Mouse (Mus musculus) hindbrain, embryonic 10.5 days (tissue): ENCODE results near the gene Poc1b. TPM values are rescaled to one million over a fixed set of nuclear protein-coding genes. Genes with fewer than 3 reads are reported as not detected.

Experiments used
- DNase-seq: peaks from one replicate; pipeline ENCODE4 v3.0.0-alpha.2; 2017; ENCODE audit warnings: low spot score
- H3K27ac ChIP-seq: fragments of 300-500 bp; sonication (generic); 2 replicates; pipeline ENCODE4 v1.5.1; 2016; ENCODE audit warnings: mild to moderate bottlenecking, moderate library complexity
- H3K27me3 ChIP-seq: fragments of 300-500 bp; sonication (generic); 2 replicates; pipeline ENCODE4 v1.6.1; 2016; ENCODE audit warnings: mild to moderate bottlenecking; ENCODE audit not compliant: poor library complexity, insufficient read depth, severe bottlenecking
- H3K36me3 ChIP-seq: fragments of 300-500 bp; sonication (generic); 2 replicates; pipeline ENCODE4 v1.6.1; 2016; ENCODE audit warnings: mild to moderate bottlenecking, moderate library complexity
- H3K4me1 ChIP-seq: fragments of 300-500 bp; sonication (generic); replicated peaks from 2 replicates; pipeline ENCODE4 v1.6.1; 2016; ENCODE audit warnings: mild to moderate bottlenecking
- H3K4me3 ChIP-seq: fragments of 300-500 bp; sonication (generic); 2 replicates; pipeline ENCODE4 v1.5.1; 2016; ENCODE audit warnings: mild to moderate bottlenecking, moderate library complexity
- H3K9me3 ChIP-seq: fragments of 300-500 bp; sonication (generic); 2 replicates; pipeline ENCODE4 v1.6.1; 2016; ENCODE audit warnings: mild to moderate bottlenecking, moderate library complexity
- WGBS: fragments of 180-500 bp; shearing (Covaris S2); methylation state at CpG from one replicate; pipeline ENCODE4 v1.1.7; 2016; 5-methylcytosine and 5-hydroxymethylcytosine counted together
- polyA plus RNA-seq: library from polyadenylated mRNA; unstranded; fragments of >200 nt; fragmentation: Nextera tagmentation; extraction: Ambion mirVana; gene quantifications from 2 replicates; pipeline ENCODE4 v1.2.1, GENCODE M21; 2016

Poc1b gene
- polyA plus RNA-seq, 1 experiment from 2014 or later = 27.6 TPM

GRCm38 (mm10) chr10:99117876-99118275, 11.0 kb downstream of the Poc1b start:
- no peak overlapping the region for H3K4me3 ChIP-seq
- H3K36me3 ChIP-seq = no peaks in the 10 kb centered on the region
- H3K27me3 ChIP-seq = no peaks in the 10 kb centered on the region
- no peaks in the 10 kb centered on the region for H3K9me3 ChIP-seq
- 86% methylated on average over 10 of the region's 10 CpGs for whole genome bisulfite sequencing
- H3K4me1 ChIP-seq = peaks cover 20% of the 10 kb centered on the region; the same call in 1 of the 2 replicates
- DNase-seq = no peak
- H3K27ac ChIP-seq = no peak overlapping the region

- Histone ChIP-seq H3K27me3 (no peaks in the 10 kb centered on the region), H3K36me3 (no peaks in the 10 kb centered on the region), H3K4me3 (no peak overlapping the region), H3K4me1 (peaks cover 16% of the 10 kb centered on the region; the same call in 1 of the 2 replicates), H3K27ac (no peak overlapping the region), H3K9me3 (no peaks in the 10 kb centered on the region)
- WGBS = 71% methylated on average over 6 of the region's 6 CpGs
- DNase-seq = no peak
Observed at GRCm38 (mm10) chr10:99118697-99119096, 11.9 kb downstream of the Poc1b start.

- Histone ChIP-seq H3K4me3 (no peak overlapping the region), H3K9me3 (no peaks in the 10 kb centered on the region), H3K4me1 (peaks cover 14% of the 10 kb centered on the region; the same call in 1 of the 2 replicates), H3K27ac (no peak overlapping the region), H3K27me3 (no peaks in the 10 kb centered on the region), H3K36me3 (no peaks in the 10 kb centered on the region)
- DNase-seq = no peak
- WGBS = 85% methylated on average over 4 of the region's 4 CpGs
Observed at GRCm38 (mm10) chr10:99119471-99119870, 12.6 kb downstream of the Poc1b start.

GRCm38 (mm10) chr10:99126225-99126624, 19.4 kb downstream of the Poc1b start, which contains the start of gene Phxr2:
TSS of gene Phxr2 (minus strand) at chr10:99126325.
- Histone ChIP-seq H3K27me3 (no peaks in the 10 kb centered on the region), H3K9me3 (no peaks in the 10 kb centered on the region), H3K27ac (no peak within 1 kb of the TSS), H3K4me3 (no peak within 1 kb of the TSS), H3K36me3 (peaks cover 53% of the 10 kb centered on the region), H3K4me1 (peaks cover 9% of the 10 kb centered on the region)
- no peak for DNase-seq
- WGBS = 90% methylated on average over 4 of the region's 4 CpGs

- Histone ChIP-seq H3K27ac (no peak overlapping the region), H3K4me1 (peaks cover 14% of the 10 kb centered on the region), H3K27me3 (no peaks in the 10 kb centered on the region), H3K36me3 (peaks cover 61% of the 10 kb centered on the region), H3K9me3 (no peaks in the 10 kb centered on the region), H3K4me3 (no peak overlapping the region)
- WGBS = 92% methylated on average over 14 of the region's 14 CpGs
- no peak for DNase-seq
Observed at GRCm38 (mm10) chr10:99126954-99127353, 20.1 kb downstream of the Poc1b start.

- Histone ChIP-seq H3K27me3 (no peaks in the 10 kb centered on the region), H3K9me3 (no peaks in the 10 kb centered on the region), H3K4me3 (no peak overlapping the region), H3K4me1 (peaks cover 14% of the 10 kb centered on the region), H3K27ac (no peak overlapping the region), H3K36me3 (peaks cover 69% of the 10 kb centered on the region)
- no peak for DNase-seq
- 82% methylated on average over 11 of the region's 11 CpGs for WGBS
Observed at GRCm38 (mm10) chr10:99127691-99128261, 20.9 kb downstream of the Poc1b start.

- Histone ChIP-seq H3K36me3 (peaks cover 76% of the 10 kb centered on the region), H3K4me3 (no peak overlapping the region), H3K9me3 (no peaks in the 10 kb centered on the region), H3K4me1 (peaks cover 14% of the 10 kb centered on the region), H3K27me3 (no peaks in the 10 kb centered on the region), H3K27ac (peak overlapping the region; percentile 50; the same call in 1 of the 2 replicates)
- WGBS = 58% methylated on average over 6 of the region's 6 CpGs
- no peak for DNase-seq
Observed at GRCm38 (mm10) chr10:99130611-99131010, 23.8 kb downstream of the Poc1b start.

GRCm38 (mm10) chr10:99131298-99131697, 24.5 kb downstream of the Poc1b start:
- Histone ChIP-seq H3K4me1 (peaks cover 14% of the 10 kb centered on the region), H3K27me3 (no peaks in the 10 kb centered on the region), H3K27ac (peak overlapping the region; percentile 50; the same call in 1 of the 2 replicates), H3K36me3 (peaks cover 76% of the 10 kb centered on the region), H3K9me3 (no peaks in the 10 kb centered on the region), H3K4me3 (no peak overlapping the region)
- WGBS = 65% methylated on average over 5 of the region's 5 CpGs
- DNase-seq = no peak

- no peak overlapping the region for H3K27ac ChIP-seq
- peaks cover 14% of the 10 kb centered on the region for H3K4me1 ChIP-seq
- H3K27me3 ChIP-seq = no peaks in the 10 kb centered on the region
- no peak for DNase-seq
- WGBS = 83% methylated on average over 6 of the region's 6 CpGs
- no peaks in the 10 kb centered on the region for H3K9me3 ChIP-seq
- peaks cover 70% of the 10 kb centered on the region for H3K36me3 ChIP-seq
- H3K4me3 ChIP-seq = no peak overlapping the region
Observed at GRCm38 (mm10) chr10:99132189-99132588, 25.4 kb downstream of the Poc1b start.

- peaks cover 64% of the 10 kb centered on the region for H3K36me3 ChIP-seq
- H3K4me3 ChIP-seq = no peak overlapping the region
- no peak overlapping the region for H3K27ac ChIP-seq
- WGBS = 93% methylated on average over 11 of the region's 11 CpGs
- no peaks in the 10 kb centered on the region for H3K9me3 ChIP-seq
- H3K27me3 ChIP-seq = no peaks in the 10 kb centered on the region
- peaks cover 14% of the 10 kb centered on the region for H3K4me1 ChIP-seq
- DNase-seq = no peak
Observed at GRCm38 (mm10) chr10:99132595-99133272, 25.9 kb downstream of the Poc1b start.

GRCm38 (mm10) chr10:99133321-99133875, 26.6 kb downstream of the Poc1b start:
- Histone ChIP-seq H3K4me1 (peaks cover 14% of the 10 kb centered on the region), H3K27me3 (no peaks in the 10 kb centered on the region), H3K36me3 (peaks cover 59% of the 10 kb centered on the region), H3K4me3 (no peak overlapping the region), H3K9me3 (no peaks in the 10 kb centered on the region), H3K27ac (no peak overlapping the region)
- no peak for DNase-seq
- 93% methylated on average over 16 of the region's 16 CpGs for WGBS

- Histone ChIP-seq H3K36me3 (peaks cover 44% of the 10 kb centered on the region), H3K9me3 (no peaks in the 10 kb centered on the region), H3K4me1 (peaks cover 3% of the 10 kb centered on the region; the same call in 1 of the 2 replicates), H3K27me3 (no peaks in the 10 kb centered on the region), H3K27ac (no peak overlapping the region), H3K4me3 (no peak overlapping the region)
- WGBS = 90% methylated on average over 5 of the region's 5 CpGs
- DNase-seq = no peak
Observed at GRCm38 (mm10) chr10:99136337-99136736, 29.5 kb downstream of the Poc1b start.

GRCm38 (mm10) chr10:99145611-99146010, 38.8 kb downstream of the Poc1b start:
- Histone ChIP-seq H3K9me3 (no peaks in the 10 kb centered on the region), H3K27ac (no peak overlapping the region), H3K4me3 (no peak overlapping the region), H3K27me3 (no peaks in the 10 kb centered on the region), H3K36me3 (peaks cover 41% of the 10 kb centered on the region), H3K4me1 (no peaks in the 10 kb centered on the region)
- 92% methylated on average over 8 of the region's 8 CpGs for WGBS
- DNase-seq = no peak
